Mouse (Mus musculus) ES-Bruce4 (cell line): ENCODE data around the gene Clip1.

Source experiments
- CTCF ChIP-seq: IDR thresholded peaks from one replicate; pipeline ENCODE4 v1.8.1; 2011; ENCODE audit warnings: low read depth, low read length
- EP300 ChIP-seq: IDR thresholded peaks from 2 replicates; pipeline ENCODE4 v1.6.1; 2011; ENCODE audit warnings: low read depth, low read length; ENCODE audit not compliant: insufficient read depth
- POLR2A ChIP-seq: IDR thresholded peaks from one replicate; pipeline ENCODE4 v1.8.1; 2011; ENCODE audit warnings: low read length; ENCODE audit not compliant: insufficient read depth

GRCm38 (mm10) chr5:123622421-123622820 lies 62.0 kb downstream of the Clip1 start:
- TF ChIP-seq POLR2A (no peak), CTCF (peak; percentile 60), EP300 (no peak)
